Mouse (Mus musculus) adrenal gland, postnatal 4 days (tissue): Measurements from ENCODE around the gene Pik3cg. TPM values are rescaled to one million over a fixed set of nuclear protein-coding genes. Genes with fewer than 3 reads are reported as not detected.
"Not testable (repeated sequence)": the region's sequence is repeated elsewhere in the genome, so short reads cannot be mapped to it uniquely, and the experiment has no call there.

ENCODE experiments used
- DNase-seq, 2 experiments: peaks; one replicate each; pipeline ENCODE4 v3.0.0; 2021 to 2022; ENCODE audit warnings: low spot score in 2 of 2, mixed read lengths in 2 of 2
- long read RNA-seq, 2 experiments: library from polyadenylated mRNA; stranded (forward); transcript quantifications; one replicate each; pipeline ENCODE4 v2.0.0; 2021
- total RNA-seq, 2 experiments: library from RNA; stranded (reverse); gene quantifications; 2 replicates each; pipeline ENCODE4 v1.2.3; 2021

The Pik3cg gene
- total RNA-seq, result 1 to 10 TPM; 3.4 to 3.7 TPM
- long read RNA-seq, experiment 1, result 0 reads
- long read RNA-seq, experiment 2, partial matches to known transcripts, result 0 of 1 reads
- long read RNA-seq, experiment 2, other reads (novel, unspliced or antisense), result 0 of 1 reads

DNA sequence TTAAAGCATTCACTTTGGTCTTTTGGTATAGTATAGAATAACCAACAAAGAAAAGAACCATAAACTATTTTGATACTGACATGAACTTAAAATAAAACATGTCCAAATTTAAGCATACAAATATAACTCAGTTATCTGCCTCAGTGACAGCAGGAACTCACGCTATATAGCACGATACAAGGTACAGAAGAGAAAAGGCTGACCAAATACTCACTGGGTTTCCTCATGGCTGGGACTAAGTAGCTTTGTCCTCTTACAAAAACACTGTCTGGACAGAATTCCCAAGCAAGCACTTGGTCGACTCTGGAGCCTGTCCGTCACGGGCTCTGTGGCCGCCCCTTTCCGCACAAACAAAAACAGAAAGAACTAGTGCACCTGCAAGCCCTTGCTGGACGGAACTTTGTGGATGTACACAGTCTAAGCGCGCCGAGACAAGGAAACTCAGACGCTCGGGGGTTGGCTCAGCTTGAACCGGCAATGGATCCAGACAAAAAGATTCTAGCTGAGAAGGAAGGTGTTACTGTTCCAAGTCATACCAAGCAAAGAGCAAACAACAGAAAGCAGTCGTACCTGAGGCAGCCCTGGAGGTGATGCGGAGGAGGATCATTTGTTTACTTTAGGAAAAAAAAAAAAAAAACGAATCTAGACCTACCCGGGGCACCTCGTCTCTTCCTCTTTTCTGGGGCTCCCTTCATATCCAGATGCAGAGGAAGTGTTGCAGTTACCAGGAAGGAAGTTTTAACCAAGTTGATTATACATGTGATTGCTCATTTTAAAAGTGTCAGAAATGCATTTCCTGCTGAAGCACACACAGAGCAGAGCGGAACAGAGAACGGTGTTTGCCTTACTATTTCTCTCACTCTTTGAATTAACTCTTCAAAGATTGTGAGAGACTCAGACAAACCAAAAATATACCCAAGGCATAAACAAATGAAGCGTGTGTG, at the start of gene Pik3cg:
TSS of gene Pik3cg (minus strand) at position 712 of the 944 bp plus-strand sequence.
- no peak for DNase-seq

GRCm38 (mm10) chr12:32248483-32248882, 40.0 kb upstream of the Pik3cg start:
- DNase-seq, result no peak

DNA sequence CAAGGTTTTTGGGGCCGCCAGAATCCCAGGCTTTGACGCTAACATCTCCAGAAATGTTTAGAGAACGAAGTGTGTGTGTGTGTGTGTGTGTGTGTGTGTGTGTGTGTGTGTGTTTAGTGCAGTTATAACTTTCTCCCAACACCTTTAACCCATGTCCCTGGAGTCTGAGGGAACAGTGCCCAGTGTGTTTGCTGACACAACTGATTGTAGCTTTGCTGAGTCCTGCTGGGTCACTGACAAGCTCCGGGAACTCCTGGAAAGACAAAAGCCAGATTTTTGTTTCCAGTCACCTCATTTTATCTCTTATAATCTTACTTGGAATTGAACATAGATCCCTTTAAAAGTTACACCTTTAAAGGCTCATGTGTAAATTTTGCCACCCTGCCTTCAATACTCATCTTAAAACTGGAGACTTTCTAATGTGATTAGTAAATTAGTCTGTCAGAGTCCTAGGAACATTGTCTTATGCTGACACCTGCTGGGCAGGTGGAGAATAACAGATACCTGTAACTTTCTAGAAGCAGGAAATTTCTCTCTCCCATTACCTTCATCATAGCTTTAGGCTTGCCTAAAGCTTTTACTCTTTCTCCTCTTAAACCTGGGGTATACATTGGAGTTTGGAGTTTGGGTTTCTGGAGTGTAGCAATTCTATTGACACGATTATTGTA, 37.2 kb upstream of the Pik3cg start:
- DNase-seq, result no peak

GRCm38 (mm10) chr12:32243586-32243985, 35.1 kb upstream of the Pik3cg start:
- DNase-seq, result no peak

GRCm38 (mm10) chr12:32239134-32239533, 30.7 kb upstream of the Pik3cg start:
- DNase-seq, result not testable (repeated sequence)

DNA sequence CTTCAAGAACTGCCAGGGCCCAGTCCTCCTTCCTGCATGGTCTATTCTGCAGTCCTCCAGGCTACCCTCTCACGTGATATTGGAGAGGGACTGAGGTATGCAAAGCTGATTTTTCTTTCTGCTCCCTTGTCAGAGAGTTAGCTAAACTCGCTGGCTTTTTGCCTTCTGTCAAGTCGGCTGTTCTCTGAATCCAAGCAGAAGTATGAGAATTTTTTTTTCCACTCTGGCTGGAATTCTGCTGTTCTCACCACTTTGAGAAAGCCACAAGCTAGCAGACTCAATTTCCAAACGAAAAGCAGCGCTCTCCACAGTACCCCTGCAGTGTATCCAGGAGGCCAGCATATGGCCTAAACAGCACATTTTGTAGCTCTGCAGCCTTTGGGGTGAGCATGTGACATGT, 30.0 kb upstream of the Pik3cg start:
- DNase-seq, result no peak

DNA sequence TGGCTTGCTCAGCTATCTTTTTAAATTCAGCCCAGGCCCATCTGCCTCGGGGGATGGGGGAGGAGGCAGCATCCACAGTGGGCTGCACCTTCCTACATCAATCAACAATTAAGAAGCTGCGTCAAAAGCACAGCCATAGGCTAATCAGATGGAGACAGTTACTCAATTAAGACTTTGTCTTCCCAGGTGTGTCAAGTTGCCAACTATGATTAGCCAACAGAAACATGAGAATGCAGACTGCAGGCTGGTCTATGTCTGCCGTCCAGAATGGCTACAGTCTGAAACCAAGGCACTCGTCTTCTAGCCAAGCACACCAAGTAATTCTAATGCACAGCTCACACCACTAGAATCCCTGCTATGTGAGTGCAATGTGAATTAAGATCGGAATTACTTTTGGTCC, 29.4 kb upstream of the Pik3cg start:
- DNase-seq, result no peak

GRCm38 (mm10) chr12:32237139-32237538, 28.7 kb upstream of the Pik3cg start:
- DNase-seq, result no peak

DNA sequence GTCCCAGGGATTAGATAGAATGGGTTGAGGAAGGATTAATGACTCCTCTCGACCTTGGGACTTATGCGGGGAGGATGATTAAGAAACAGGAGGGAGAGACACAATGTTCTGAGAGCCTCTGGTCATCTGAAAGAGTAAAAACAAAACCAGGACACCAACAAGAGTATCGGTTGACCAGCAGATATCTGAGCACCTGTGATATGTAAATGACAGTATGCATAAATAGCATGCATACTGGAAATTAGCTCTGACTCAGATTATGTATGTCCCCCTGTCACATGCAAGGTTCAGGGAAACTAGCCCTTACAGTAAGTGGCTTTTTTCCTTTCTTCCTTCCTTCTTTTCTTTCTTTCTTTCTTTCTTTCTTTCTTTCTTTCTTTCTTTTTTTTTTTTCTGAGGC, 28.0 kb upstream of the Pik3cg start:
- DNase-seq, result no peak

- DNase-seq, result no peak
These were observed 25.4 kb upstream of the Pik3cg start for GRCm38 (mm10) chr12:32233871-32234270.

GRCm38 (mm10) chr12:32231398-32231797, 22.9 kb upstream of the Pik3cg start:
- no peak for DNase-seq

- DNase-seq, result no peak
These were observed 15.2 kb upstream of the Pik3cg start for GRCm38 (mm10) chr12:32223629-32224028.

DNA sequence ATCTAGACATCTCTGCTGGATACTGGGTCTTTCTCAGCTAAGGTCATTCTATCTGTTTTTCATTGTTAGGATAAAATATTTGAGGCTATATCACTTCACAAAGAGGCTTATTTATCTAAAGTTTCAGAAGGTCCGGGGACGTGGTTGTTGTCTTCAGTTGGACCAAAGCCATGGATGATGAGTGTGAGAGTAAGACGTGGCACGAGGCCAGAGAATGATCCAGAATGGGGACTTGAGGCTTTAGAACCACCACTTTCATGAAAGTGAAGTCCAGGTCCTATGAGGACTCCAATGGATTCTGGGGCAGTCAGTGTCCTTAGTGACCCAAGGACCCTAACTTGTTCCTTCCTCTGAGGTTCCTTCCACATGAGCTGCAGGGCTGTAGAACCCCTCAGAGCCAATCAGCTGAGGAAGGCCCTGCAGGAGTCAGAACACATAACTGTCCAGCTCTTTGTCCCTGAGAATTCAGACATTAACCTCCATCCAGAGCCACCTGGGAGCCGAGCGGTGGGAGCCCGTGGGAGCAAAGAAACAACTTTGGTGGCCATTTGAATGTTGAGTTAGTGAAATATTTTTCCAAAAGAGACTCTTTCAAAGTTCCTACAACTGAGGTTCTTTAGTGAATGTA, 14.4 kb upstream of the Pik3cg start:
- DNase-seq, result no peak

GRCm38 (mm10) chr12:32220387-32220786, 11.9 kb upstream of the Pik3cg start:
- DNase-seq, result no peak

DNA sequence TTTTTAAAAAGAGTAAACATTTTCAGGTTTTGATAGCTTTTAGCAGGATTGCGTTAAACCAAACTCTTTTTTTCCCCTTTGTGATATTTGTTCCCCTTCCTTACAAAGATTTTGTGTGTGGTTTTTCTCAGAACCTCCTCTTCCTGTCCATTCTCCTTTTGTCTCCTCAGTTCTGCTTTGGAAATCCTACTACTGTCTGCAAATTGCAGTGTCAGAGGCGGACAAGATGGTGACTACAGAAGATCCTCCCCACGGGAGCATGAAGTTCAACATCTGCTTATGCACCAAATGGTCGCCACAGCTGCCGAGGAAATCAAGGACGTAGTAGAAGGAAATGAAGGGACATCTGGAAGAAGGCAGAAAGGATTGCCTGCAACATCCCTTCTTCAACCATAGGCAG, 6.7 kb upstream of the Pik3cg start:
- DNase-seq, result no peak

GRCm38 (mm10) chr12:32212702-32213101, 4.2 kb upstream of the Pik3cg start:
- DNase-seq, result no peak

- DNase-seq, result no peak
These were observed 3.7 kb upstream of the Pik3cg start for GRCm38 (mm10) chr12:32212156-32212555.

- no peak for DNase-seq
These were observed 2.8 kb upstream of the Pik3cg start for GRCm38 (mm10) chr12:32211257-32211656.

DNA sequence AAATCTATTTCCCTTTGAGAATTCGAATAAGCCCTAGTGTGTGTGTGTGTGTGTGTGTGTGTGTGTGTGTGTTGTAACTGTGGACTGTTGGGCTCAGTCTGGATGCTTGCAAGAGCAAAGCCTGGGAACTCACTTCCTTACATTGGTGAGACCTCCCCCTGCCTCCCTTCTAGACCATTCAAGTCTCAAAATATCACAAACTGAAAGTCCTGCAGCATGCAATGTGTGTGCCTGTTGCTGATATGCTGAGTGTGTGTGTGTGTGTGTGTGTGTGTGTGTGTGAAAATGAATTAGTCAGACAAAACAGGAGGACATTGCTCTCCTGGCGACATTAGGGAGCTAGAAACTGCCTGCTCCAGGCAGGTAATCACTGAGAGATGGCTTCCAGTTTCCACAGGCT, 492 bp upstream of the Pik3cg start:
- no peak for DNase-seq

DNA sequence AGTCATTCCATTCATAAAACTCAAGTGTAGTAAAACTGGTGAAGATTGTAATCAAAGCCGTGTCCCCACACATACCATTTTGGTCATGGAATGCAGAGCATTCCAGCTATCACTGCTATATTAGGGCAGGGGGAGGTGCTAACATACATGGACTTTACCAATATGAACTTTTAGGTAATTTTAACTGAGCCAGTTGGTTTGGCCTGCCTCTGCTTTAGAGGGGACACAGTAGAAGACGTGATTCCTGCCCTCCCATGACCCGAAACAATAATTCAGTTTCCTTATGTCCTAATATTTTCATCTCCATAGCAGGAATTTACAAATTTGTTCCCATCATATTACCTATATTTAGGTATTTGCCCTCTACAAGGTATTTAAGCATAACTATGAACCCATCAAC, 1.3 kb downstream of the Pik3cg start:
- no peak for DNase-seq

DNA sequence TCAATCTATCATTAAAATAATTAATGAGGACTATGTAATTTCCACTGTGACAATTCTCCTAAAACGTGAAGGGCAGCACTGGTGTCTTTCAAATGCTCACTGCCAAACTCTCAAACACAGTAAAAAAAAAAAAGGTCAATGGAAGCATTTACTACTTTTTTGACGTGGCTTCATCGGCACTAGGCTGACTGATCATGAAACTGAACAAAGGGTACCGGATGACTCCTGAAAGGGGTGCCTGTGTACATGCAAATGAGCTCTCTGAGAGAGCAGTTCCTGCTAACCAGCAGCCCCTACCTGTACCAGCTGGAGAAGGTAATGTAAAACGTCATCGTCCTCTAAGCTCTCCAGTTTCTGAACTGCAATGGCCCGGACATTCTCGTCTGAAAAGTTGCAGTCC, 4.8 kb downstream of the Pik3cg start:
- no peak for DNase-seq

GRCm38 (mm10) chr12:32202583-32202982, 5.9 kb downstream of the Pik3cg start:
- no peak for DNase-seq
